Mouse (Mus musculus) erythroblast, embryonic 14.5 days (primary cell): Measurements from ENCODE around the gene Prr15l.

Source experiments
- GATA1 ChIP-seq: IDR thresholded peaks from 2 replicates; pipeline ENCODE4 v1.6.1; 2012; ENCODE audit warnings: low read length, inconsistent platforms, mixed read lengths
- TAL1 ChIP-seq: IDR thresholded peaks from 3 replicates; pipeline ENCODE4 v1.6.1; 2012; ENCODE audit warnings: low read length, inconsistent platforms, mixed read lengths

- no peak for TF ChIP-seq GATA1
- no peak for TF ChIP-seq TAL1
Observed at GRCm38 (mm10) chr11:96972906-96973305, 45.0 kb downstream of the Prr15l start.
